In the genomic region with DNA sequence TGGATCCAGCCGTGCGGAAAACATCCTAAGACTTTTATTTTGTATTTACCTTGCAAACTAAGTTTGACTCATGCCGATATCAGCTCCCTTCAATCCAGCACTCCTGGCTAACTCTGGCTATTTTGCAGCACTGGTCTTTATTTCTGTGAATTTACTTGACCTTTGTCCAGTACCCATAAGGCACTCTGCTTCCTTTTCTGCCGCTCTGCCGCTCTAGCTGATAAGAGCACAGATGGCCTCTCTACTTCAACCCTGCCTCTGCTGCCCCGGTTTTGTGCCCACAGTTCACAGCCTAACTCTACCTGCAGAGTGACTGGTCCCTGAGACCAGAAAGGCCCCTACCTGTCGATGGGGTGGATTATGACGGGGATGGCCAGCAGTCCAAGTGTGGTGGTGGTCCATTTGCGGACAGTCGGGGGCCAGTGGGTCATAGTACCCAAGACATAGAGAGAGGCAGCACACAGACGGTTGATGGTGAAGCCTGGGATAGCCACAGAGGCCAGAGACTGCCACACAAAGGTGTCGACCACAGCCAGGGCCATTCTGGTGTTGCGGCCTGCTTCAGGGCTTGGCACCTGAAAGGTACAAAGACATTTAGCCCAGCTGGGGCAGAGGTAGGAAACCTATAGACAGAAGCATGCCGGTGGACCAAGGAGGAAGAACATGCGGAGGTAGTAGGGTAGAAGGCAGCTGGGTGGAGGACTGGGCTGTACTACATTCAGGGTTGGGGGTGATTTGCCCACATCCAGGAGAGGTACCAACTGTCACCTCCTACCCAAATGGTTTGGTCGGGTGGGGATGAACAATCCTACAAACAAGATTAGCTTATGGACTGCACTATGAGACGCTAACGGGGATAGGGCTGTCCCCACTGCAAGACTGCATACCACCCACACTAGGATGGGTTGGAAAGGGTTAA, we compare ENCODE assay signal across 9 mouse cellular contexts. TPM values are rescaled to one million over a fixed set of nuclear protein-coding genes. Genes with fewer than 3 reads are reported as not detected.
DNase-seq lines count a peak whose midpoint lies in the region; ATAC-seq lines count a peak whose summit lies in the region.
"Had no signal": no experiment of that assay in that cellular context is flagged by ENCODE, and none has a peak within 500 bp of the region (broad histone marks: within the 10 kb centered on the region; RNA-seq: fewer than 3 reads in every experiment).

No protein-coding gene starts in this region.

- peaks cover 26% of the 10 kb centered on the region for H3K36me3 ChIP-seq in midbrain, embryonic 10.5 days
- H3K36me3 ChIP-seq in midbrain, embryonic 11.5 days (ENCODE audit: control insufficient read depth, insufficient read depth, low read length) = peaks cover 6% of the 10 kb centered on the region; the same call in 1 of the 2 replicates
- peaks cover 18% of the 10 kb centered on the region for H3K36me3 ChIP-seq in intestine, embryonic 15.5 days
- peaks cover 4% of the 10 kb centered on the region; the same call in 1 of the 2 replicates for H3K36me3 ChIP-seq in stomach, embryonic 14.5 days (ENCODE audit: control insufficient read depth, insufficient read depth, low read length)

- H3K9ac ChIP-seq in midbrain, embryonic 11.5 days (ENCODE audit: low read length) = no peak overlapping the region
- H3K9ac ChIP-seq in intestine, embryonic 15.5 days = no peak overlapping the region
- no peak overlapping the region for H3K9ac ChIP-seq in stomach, embryonic 14.5 days (replicated peaks; ENCODE audit: low read depth, low read length)
- H3K9ac ChIP-seq: limb, embryonic 13.5 days had no signal

- peaks cover 6% of the 10 kb centered on the region; the same call in 1 of the 2 replicates for H3K9me3 ChIP-seq in midbrain, embryonic 10.5 days (replicated peaks)
- no peaks in the 10 kb centered on the region for H3K9me3 ChIP-seq in midbrain, embryonic 11.5 days (ENCODE audit: control insufficient read depth, low read length)
- H3K9me3 ChIP-seq in intestine, embryonic 15.5 days = no peaks in the 10 kb centered on the region
- no peaks in the 10 kb centered on the region for H3K9me3 ChIP-seq in stomach, embryonic 14.5 days (ENCODE audit: control insufficient read depth, low read depth, low read length)
- H3K9me3 ChIP-seq: limb, embryonic 13.5 days had no signal

- H3K27ac ChIP-seq in midbrain, embryonic 10.5 days (replicated peaks) = no peak overlapping the region
- no peak overlapping the region for H3K27ac ChIP-seq in midbrain, embryonic 11.5 days (ENCODE audit: low read depth, low read length)
- H3K27ac ChIP-seq in intestine, embryonic 15.5 days = peak overlapping the region; percentile 84
- H3K27ac ChIP-seq in stomach, embryonic 14.5 days (ENCODE audit: low read length) = peak overlapping the region; percentile 68
- H3K27ac ChIP-seq: limb, embryonic 13.5 days had no signal

- no peak for DNase-seq in frontal cortex, adult 2 months (ENCODE audit: extremely low spot score in 1 of 2, low spot score in 1 of 2)
- no peak for DNase-seq in midbrain, embryonic 10.5 days (ENCODE audit: low spot score)
- no peak for DNase-seq in midbrain, embryonic 11.5 days (ENCODE audit: low spot score, missing footprints)
- DNase-seq in frontal cortex, postnatal 14 days (ENCODE audit: low spot score in 2 of 2) = no peak
- DNase-seq in ovary, postnatal 14 days (ENCODE audit: low spot score) = no peak

- H3K27me3 ChIP-seq in midbrain, embryonic 10.5 days (ENCODE audit: low read depth, poor library complexity, severe bottlenecking) = no peaks in the 10 kb centered on the region
- no peaks in the 10 kb centered on the region for H3K27me3 ChIP-seq in midbrain, embryonic 11.5 days (ENCODE audit: control insufficient read depth, insufficient read depth, low read length)
- no peaks in the 10 kb centered on the region for H3K27me3 ChIP-seq in intestine, embryonic 15.5 days (replicated peaks)
- H3K27me3 ChIP-seq in stomach, embryonic 14.5 days (ENCODE audit: control insufficient read depth, insufficient read depth, low read length) = no peaks in the 10 kb centered on the region
- H3K27me3 ChIP-seq: limb, embryonic 13.5 days had no signal

- peak; percentile 2; the same call in 1 of the 2 replicates for ATAC-seq in frontal cortex, adult (ENCODE audit: low TSS enrichment)
- ATAC-seq in midbrain, embryonic 11.5 days (ENCODE audit: low FRiP score) = no peak
- peak; percentile 6; the same call in 1 of the 2 replicates for ATAC-seq in intestine, embryonic 15.5 days
- ATAC-seq in stomach, embryonic 14.5 days (ENCODE audit: insufficient number of reproducible peaks, insufficient read depth, low FRiP score, low read depth) = 0 out of 2 replicates have a peak, but pooled peaks have one; percentile 0

- H3K4me2 ChIP-seq in midbrain, embryonic 11.5 days = no peak overlapping the region
- H3K4me2 ChIP-seq in intestine, embryonic 15.5 days (replicated peaks) = peak overlapping the region; percentile 75
- peak overlapping the region; percentile 80; the same call in 1 of the 2 replicates for H3K4me2 ChIP-seq in stomach, embryonic 14.5 days (replicated peaks; ENCODE audit: low read depth, low read length)

- WGBS in midbrain, embryonic 10.5 days = 90% methylated on average over 18 of the region's 18 CpGs
- 86% methylated on average over 18 of the region's 18 CpGs for WGBS in midbrain, embryonic 11.5 days
- 68% methylated on average over 18 of the region's 18 CpGs for WGBS in intestine, embryonic 15.5 days
- WGBS in stomach, embryonic 14.5 days = 72% methylated on average over 18 of the region's 18 CpGs

- peak overlapping the region; percentile 69 for H3K4me3 ChIP-seq in midbrain, embryonic 10.5 days
- H3K4me3 ChIP-seq in midbrain, embryonic 11.5 days (ENCODE audit: low read depth, low read length) = no peak overlapping the region
- peak overlapping the region; percentile 53; the same call in 1 of the 2 replicates for H3K4me3 ChIP-seq in intestine, embryonic 15.5 days (replicated peaks)
- peak overlapping the region; percentile 57; the same call in 1 of the 2 replicates for H3K4me3 ChIP-seq in stomach, embryonic 14.5 days (ENCODE audit: low read depth, low read length)

- peaks cover 40% of the 10 kb centered on the region for H3K4me1 ChIP-seq in midbrain, embryonic 10.5 days
- peaks cover 12% of the 10 kb centered on the region for H3K4me1 ChIP-seq in midbrain, embryonic 11.5 days (ENCODE audit: control insufficient read depth, insufficient read depth, low read length)
- H3K4me1 ChIP-seq in intestine, embryonic 15.5 days (replicated peaks) = peaks cover 19% of the 10 kb centered on the region
- peaks cover 11% of the 10 kb centered on the region; the same call in 1 of the 2 replicates for H3K4me1 ChIP-seq in stomach, embryonic 14.5 days (ENCODE audit: control insufficient read depth, insufficient read depth, low read length)

RNA-seq across cellular contexts. Expression of a gene that starts 1.5 kb away (rescaled TPM):
- polyA plus RNA-seq in frontal cortex, adult 2 months (2012; rRNA removed) = 112 and 119 TPM in 2 replicates
- 8.1 and 10.3 TPM in 2 replicates for polyA plus RNA-seq in midbrain, embryonic 10.5 days (2016; fragmentation: Nextera tagmentation; extraction: Ambion mirVana)
- 5.7 TPM in 2 replicates for polyA plus RNA-seq in midbrain, embryonic 11.5 days (2014; fragmentation: Nextera tagmentation; extraction: Ambion mirVana)
- 32.2 and 37.0 TPM in 2 replicates for polyA plus RNA-seq in intestine, embryonic 15.5 days (2015; fragmentation: Nextera tagmentation; extraction: Ambion mirVana)
- 14.5 and 15.5 TPM in 2 replicates for polyA plus RNA-seq in stomach, embryonic 14.5 days (2014; fragmentation: Nextera tagmentation; extraction: Ambion mirVana)

RNA-seq across cellular contexts. Expression of a gene that starts 29.1 kb away (rescaled TPM):
- polyA plus RNA-seq in frontal cortex, adult 2 months (2012; rRNA removed) = 0.40 and 2.2 TPM in 2 replicates
- not detected in 2 replicates for polyA plus RNA-seq in midbrain, embryonic 10.5 days (2016; fragmentation: Nextera tagmentation; extraction: Ambion mirVana)
- not detected in 2 replicates for polyA plus RNA-seq in midbrain, embryonic 11.5 days (2014; fragmentation: Nextera tagmentation; extraction: Ambion mirVana)
- polyA plus RNA-seq in intestine, embryonic 15.5 days (2015; fragmentation: Nextera tagmentation; extraction: Ambion mirVana) = not detected in 2 replicates
- not detected in 2 replicates for polyA plus RNA-seq in stomach, embryonic 14.5 days (2014; fragmentation: Nextera tagmentation; extraction: Ambion mirVana)
- polyA plus RNA-seq: limb, embryonic 13.5 days had no signal

RNA-seq across cellular contexts. Expression of a gene that starts 29.5 kb away (rescaled TPM):
- 41.8 and 43.0 TPM in 2 replicates for polyA plus RNA-seq in frontal cortex, adult 2 months (2012; rRNA removed)
- 2.2 and 2.9 TPM in 2 replicates for polyA plus RNA-seq in midbrain, embryonic 10.5 days (2016; fragmentation: Nextera tagmentation; extraction: Ambion mirVana)
- 1.9 TPM in 2 replicates for polyA plus RNA-seq in midbrain, embryonic 11.5 days (2014; fragmentation: Nextera tagmentation; extraction: Ambion mirVana)
- 1.4 and 1.7 TPM in 2 replicates for polyA plus RNA-seq in intestine, embryonic 15.5 days (2015; fragmentation: Nextera tagmentation; extraction: Ambion mirVana)
- 1.4 and 1.7 TPM in 2 replicates for polyA plus RNA-seq in stomach, embryonic 14.5 days (2014; fragmentation: Nextera tagmentation; extraction: Ambion mirVana)

RNA-seq across cellular contexts. Expression of a gene that starts 41.3 kb away (rescaled TPM):
- 47.6 and 48.7 TPM in 2 replicates for polyA plus RNA-seq in frontal cortex, adult 2 months (2012; rRNA removed)
- polyA plus RNA-seq in midbrain, embryonic 10.5 days (2016; fragmentation: Nextera tagmentation; extraction: Ambion mirVana) = 21.3 and 29.3 TPM in 2 replicates
- polyA plus RNA-seq in midbrain, embryonic 11.5 days (2014; fragmentation: Nextera tagmentation; extraction: Ambion mirVana) = 23.5 and 26.7 TPM in 2 replicates
- polyA plus RNA-seq in intestine, embryonic 15.5 days (2015; fragmentation: Nextera tagmentation; extraction: Ambion mirVana) = 20.2 and 21.8 TPM in 2 replicates
- polyA plus RNA-seq in stomach, embryonic 14.5 days (2014; fragmentation: Nextera tagmentation; extraction: Ambion mirVana) = 32.3 and 32.7 TPM in 2 replicates

Comparison
In these comparisons a context has a peak if more than half of its experiments do, and no peak if none do; other contexts are left out.
1. H3K27ac ChIP-seq: peak in intestine, embryonic 15.5 days (single experiment) and stomach, embryonic 14.5 days (single experiment); none in midbrain, embryonic 10.5 days (single experiment) and midbrain, embryonic 11.5 days (single experiment).
2. RNA of a gene that starts 29.5 kb away (polyA plus RNA-seq): 41.8 to 43.0 TPM in frontal cortex, adult 2 months; 2.2 to 2.9 TPM in midbrain, embryonic 10.5 days, 1.9 TPM in midbrain, embryonic 11.5 days, 1.4 to 1.7 TPM in intestine, embryonic 15.5 days and 1.4 to 1.7 TPM in stomach, embryonic 14.5 days; every median in the first group is over 10 times any median in the second.